Mouse (Mus musculus) urinary bladder, postnatal 36 days (tissue): ENCODE results near the gene Neurl1b.

Source experiments
- DNase-seq, 2 experiments: peaks; one replicate each; pipeline ENCODE4 v3.0.0; 2022; ENCODE audit warnings: low spot score in 2 of 2, mixed read lengths in 1 of 2

Neurl1b gene

DNA sequence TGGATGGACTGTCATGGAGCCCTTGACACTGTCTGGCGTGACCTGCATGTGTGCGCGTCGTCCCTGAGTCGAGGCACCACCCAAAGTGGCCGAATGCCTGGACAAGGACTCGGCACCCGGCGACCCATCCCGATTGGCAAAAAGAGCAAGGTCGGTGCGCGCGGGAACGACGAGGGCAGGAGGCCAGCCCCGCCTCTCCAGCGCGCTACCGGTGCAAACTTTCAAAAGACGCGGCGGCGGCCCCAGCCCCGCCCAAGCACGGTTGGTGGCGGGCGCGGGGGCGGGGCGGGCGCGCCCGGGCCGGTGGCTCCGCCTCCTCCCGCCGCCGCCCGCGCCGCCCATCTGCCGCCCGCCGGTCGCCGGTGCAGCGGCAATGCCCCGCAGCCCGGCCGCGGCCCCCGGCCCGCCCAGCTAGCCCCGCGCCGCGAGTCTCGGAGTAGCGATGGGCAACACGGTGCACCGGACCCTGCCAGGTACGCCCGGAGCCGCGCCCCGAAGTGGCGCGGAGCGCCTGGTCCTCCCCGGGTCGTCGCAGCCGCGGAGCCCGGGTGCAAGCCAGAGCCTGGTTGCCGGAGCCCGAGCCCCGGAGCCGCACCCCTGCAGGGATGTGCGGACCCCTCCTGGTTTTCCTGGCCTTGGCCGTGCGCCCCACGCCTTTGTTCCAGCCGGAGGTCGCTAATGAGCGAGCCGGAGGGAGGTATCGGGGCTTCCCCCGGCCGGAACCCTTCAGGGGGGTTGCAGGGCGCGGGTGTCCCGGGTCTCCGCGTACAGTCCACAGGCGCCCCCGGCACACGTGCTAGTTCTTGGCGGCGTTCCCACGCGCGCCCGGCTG is at the start of gene Neurl1b:
Gene Neurl1b (plus strand): TSS at position 307 of the 832 bp plus-strand sequence.
- peak in 1 of 2 experiments; percentile 40 for DNase-seq

DNA sequence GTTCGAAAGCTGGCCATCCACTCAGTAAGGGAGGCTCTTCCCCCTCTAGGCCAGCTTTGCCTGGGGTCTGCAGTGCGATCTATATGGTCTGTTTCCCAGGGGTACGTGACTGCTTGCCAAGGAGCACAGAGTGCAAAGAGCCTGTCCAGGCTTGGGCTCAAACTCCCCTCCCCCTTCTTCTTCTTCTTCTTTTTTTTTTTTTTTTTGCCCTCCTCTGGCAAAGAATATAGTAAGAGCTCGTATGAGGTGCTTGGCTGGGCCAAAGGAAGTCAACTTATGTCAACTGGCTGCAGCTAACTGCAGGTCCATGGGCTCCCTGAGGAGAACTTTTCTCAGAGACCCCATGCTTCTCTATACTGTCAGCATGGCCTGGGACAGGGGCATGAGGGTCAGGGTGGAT is 47.8 kb upstream of the Neurl1b start:
- no peak for DNase-seq

- peak; percentile 63 to 78 for DNase-seq
Measured at GRCm38 (mm10) chr17:26368336-26368992, 46.2 kb upstream of the Neurl1b start.

DNA sequence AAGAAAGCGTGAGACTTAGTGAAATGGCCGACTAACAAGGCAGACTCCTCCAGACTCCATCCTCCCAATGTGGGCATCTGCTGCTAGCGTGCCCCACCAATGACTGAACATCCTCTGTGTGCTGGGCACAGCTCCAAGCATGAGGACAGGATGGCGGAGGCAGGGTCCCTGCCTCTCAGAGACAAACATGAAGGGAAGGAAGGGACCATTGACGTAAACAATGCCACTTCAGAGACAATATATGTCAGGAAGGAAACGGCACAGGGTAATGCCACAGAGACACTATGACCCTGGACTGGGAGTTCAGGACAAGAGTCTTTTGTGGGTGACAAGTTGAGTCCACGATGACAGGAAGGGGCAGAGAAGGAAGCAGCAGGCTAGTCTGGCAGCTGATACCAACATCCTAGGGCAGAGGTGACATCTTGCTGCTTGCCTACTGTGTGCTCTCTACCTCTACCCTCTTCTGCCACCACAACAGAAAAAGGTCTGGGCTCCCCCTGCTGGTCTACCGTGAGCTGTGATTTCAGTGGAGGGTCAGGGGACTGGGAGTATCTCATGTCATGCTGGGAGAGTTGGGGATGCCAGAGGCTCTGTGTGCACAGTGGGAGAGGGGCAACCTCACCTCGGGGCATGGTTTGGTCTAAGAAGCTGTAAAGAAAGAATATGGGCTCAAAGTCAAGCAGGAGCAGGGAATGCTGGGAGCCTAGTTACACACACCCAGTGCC is 43.9 kb upstream of the Neurl1b start:
- no peak for DNase-seq

GRCm38 (mm10) chr17:26371246-26371535 is 43.4 kb upstream of the Neurl1b start:
- no peak for DNase-seq

- no peak for DNase-seq
Measured at GRCm38 (mm10) chr17:26373211-26373610, 41.4 kb upstream of the Neurl1b start.

GRCm38 (mm10) chr17:26376416-26376815 is 38.2 kb upstream of the Neurl1b start:
- no peak for DNase-seq

- DNase-seq, result no peak
Measured at GRCm38 (mm10) chr17:26376994-26377744, 37.5 kb upstream of the Neurl1b start.

DNA sequence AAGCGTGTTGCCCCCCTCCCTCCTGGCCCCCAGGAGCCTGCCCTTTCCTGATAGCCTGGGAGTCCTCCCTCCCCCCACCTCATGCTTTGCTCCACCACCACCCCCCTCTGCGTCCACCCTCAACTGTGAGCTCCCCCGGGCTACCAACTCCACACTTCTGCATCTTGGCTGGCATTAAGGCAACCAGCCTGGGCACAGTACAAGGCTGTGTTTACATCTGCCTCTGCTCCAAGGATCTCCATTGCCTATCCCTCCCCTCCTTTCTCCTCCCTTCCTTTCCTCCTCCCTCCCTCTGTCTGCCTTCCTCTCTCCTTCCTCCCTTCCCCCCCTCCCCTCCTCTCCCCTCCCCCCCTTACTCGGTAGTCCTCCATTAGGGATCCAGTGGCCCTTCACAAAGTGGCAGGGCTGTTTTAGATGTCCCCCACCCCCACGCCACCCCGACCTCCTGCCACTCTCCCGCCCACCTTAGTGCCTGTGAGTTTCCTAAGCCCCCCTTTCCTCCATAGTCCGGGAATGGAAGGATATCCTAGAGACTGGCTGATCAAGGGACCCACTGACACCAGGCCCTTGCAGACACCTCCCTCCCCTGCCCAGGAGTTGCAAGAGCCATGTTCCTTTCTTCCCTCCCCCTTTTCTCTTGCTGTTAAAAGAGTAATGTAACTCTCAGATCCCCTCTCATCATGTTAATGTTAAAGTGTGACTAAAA is 34.2 kb upstream of the Neurl1b start:
- no peak for DNase-seq

GRCm38 (mm10) chr17:26380986-26381446 is 33.6 kb upstream of the Neurl1b start:
- DNase-seq, result no peak

DNA sequence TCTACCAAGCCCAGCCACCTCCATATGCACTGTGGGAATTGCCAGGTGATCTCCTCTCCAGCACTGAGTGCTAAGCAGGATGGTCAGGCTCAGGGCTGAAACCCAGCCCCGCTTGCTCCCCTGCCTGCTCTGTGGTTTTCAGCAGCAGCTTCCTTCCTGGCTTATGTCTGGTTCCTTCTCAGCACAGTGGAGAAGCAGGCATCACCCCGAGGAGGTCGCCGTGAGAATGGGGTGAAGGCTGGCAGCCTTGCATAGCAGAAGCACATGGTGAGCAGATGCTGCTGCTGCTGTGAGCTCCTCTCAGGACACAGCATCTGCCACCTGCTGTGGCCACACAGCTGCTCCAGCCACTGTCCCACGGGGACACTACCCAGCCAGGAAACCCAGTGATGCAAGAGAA is 33.0 kb upstream of the Neurl1b start:
- DNase-seq, result no peak

DNA sequence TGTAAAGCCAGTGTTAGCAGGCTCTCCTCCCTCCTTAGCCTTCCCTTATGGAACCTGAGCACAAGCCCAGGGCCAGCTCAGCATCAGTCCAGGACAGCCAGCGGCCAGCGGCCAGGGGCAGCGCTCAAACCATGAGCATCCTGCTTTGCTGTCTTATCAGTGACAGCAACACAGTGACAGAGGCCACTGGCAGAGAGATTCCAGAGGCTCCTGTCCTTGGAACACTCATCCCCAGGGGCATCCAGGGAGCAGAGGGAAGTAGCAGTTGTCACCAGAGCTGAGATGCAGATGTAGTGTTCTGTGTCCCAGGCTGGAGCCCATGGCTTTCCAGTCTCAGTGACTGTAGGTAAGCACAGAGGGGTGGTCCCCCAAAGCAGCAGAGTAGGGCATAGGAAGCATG is 32.5 kb upstream of the Neurl1b start:
- DNase-seq, result no peak

DNA sequence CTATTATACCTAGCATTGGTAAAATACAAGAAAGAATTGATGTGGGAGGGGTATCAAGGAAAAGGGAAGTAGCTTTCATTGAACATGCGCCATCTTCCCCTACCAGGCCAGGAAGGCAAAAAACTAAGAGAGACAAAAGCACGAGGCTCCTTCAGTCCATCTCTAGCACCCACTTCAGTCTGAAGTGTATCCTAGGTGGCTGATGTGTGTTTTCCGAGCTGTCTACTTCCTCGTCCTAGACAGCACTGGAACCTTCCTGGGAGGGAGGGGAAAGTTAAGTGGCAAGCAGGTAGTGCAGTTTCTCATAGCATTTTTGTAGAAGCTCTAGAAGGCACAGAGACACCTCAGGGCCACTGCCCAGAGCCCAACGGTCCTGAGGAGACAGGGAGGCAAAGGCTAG is 31.9 kb upstream of the Neurl1b start:
- no peak for DNase-seq

- no peak for DNase-seq
Measured at GRCm38 (mm10) chr17:26384111-26384510, 30.5 kb upstream of the Neurl1b start.

GRCm38 (mm10) chr17:26385252-26386130 is 29.1 kb upstream of the Neurl1b start:
- DNase-seq, result peak in 1 of 2 experiments; percentile 23

- no peak for DNase-seq
Measured at GRCm38 (mm10) chr17:26386131-26386481, 28.5 kb upstream of the Neurl1b start.

DNA sequence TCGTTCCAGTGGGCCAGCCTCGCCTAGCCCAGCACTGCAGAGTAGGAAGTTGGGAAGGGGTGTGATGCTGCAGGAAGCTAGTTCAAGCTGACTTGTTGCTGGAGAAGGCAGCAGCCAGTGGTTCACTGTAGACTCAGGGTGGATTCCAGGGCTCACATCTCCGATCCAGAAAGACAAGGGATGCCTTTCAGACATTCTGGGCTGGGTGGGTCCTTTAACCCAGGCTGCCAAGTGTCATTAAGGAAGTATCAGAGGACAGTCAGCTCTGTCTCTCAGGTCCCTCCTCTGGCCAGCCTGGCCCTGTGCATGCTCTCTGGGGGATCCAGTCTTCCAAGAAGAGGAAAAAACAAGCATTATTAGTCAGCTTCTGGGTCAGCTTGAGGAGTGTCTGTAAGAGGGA is 26.5 kb upstream of the Neurl1b start:
- DNase-seq, result no peak

GRCm38 (mm10) chr17:26389241-26389640 is 25.4 kb upstream of the Neurl1b start:
- DNase-seq, result peak in 1 of 2 experiments; percentile 36

DNA sequence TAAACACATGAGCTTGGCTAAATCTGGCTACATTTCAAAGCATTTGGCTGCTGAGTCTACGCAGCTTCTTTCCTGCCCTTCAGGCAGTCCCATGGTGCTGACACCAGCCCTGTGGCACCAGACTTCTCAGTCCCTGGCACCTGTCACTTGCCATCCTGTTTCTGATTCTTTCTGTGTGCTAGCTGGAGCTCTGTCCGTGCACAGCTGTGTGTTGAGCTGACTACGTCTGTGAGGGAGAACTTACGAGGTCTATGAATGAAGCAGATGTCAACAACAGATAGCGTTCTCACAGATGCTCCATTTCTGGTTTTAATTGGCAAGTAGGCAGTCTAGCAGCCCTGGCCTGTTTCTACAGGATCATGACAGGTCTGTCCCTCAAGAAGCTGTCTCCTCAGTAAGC is 24.0 kb upstream of the Neurl1b start:
- DNase-seq, result no peak

GRCm38 (mm10) chr17:26392355-26392754 is 22.3 kb upstream of the Neurl1b start:
- no peak for DNase-seq
